Mouse (Mus musculus) embryonic fibroblast, embryonic 13.5 days (primary cell): ENCODE data around the gene Rtl6.

Experiments used
- CTCF ChIP-seq: IDR thresholded peaks from 2 replicates; pipeline ENCODE4 v1.5.1; 2011; ENCODE audit warnings: mild to moderate bottlenecking, control low read depth, low read length, moderate library complexity, borderline replicate concordance; ENCODE audit not compliant: insufficient read depth
- POLR2A ChIP-seq: IDR thresholded peaks from 2 replicates; pipeline ENCODE4 v1.6.1; 2011; ENCODE audit warnings: low read depth, mild to moderate bottlenecking, control low read depth, low read length, moderate library complexity

DNA sequence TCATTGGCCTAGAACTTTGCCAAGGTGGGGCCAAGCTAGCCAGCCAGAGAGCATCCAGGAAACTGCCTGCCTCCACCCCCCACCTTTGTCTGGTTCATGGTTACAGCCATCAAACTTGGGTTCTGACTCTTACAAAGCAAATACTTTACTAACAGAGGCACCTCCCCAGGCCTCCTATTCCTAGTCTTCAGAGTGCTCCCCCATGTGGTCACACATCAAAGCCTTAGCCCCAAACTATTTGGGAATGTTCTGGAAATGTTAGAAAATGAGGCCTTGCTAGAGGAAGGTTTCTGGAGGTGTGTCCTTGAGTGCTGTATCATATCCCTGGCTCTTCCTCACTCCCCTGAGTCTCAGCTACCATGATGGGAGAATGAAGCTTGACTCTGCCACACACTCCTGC is 39.4 kb upstream of the Rtl6 start:
- TF ChIP-seq CTCF (no peak), POLR2A (no peak)
